Mouse (Mus musculus) testis, adult 2 months (tissue): ENCODE measurements around the gene Cdkal1. TPM values are rescaled to one million over a fixed set of nuclear protein-coding genes. Genes with fewer than 3 reads are reported as not detected.

ENCODE experiments used
- H3K27ac ChIP-seq: fragments of 200-500 bp; 2 replicates; pipeline ENCODE4 v1.5.1; 2012; ENCODE audit warnings: low read depth, low read length; ENCODE audit not compliant: control insufficient read depth, insufficient read depth
- H3K27me3 ChIP-seq: fragments of 200-500 bp; 2 replicates; pipeline ENCODE4 v1.6.1; 2012; ENCODE audit warnings: mild to moderate bottlenecking, low read length, moderate library complexity; ENCODE audit not compliant: control insufficient read depth, insufficient read depth
- H3K36me3 ChIP-seq: fragments of 200-500 bp; 2 replicates; pipeline ENCODE4 v1.6.1; 2012; ENCODE audit warnings: mild to moderate bottlenecking, low read length; ENCODE audit not compliant: control insufficient read depth, insufficient read depth
- H3K4me1 ChIP-seq: fragments of 200-500 bp; 2 replicates; pipeline ENCODE4 v1.6.1; 2012; ENCODE audit warnings: low read length; ENCODE audit not compliant: control insufficient read depth, insufficient read depth
- H3K4me3 ChIP-seq: fragments of 200-500 bp; 2 replicates; pipeline ENCODE4 v1.5.1; 2012; ENCODE audit warnings: low read depth, mild to moderate bottlenecking, low read length, moderate library complexity, mixed read lengths; ENCODE audit not compliant: control insufficient read depth
- CTCF ChIP-seq: fragments of 200-500 bp; IDR thresholded peaks from 2 replicates; pipeline ENCODE4 v1.5.1; 2012; ENCODE audit warnings: low read depth, mild to moderate bottlenecking, inconsistent platforms, low read length, moderate library complexity; ENCODE audit not compliant: control insufficient read depth, insufficient read depth, insufficient replicate concordance
- POLR2A ChIP-seq: fragments of 200-500 bp; IDR thresholded peaks from 2 replicates; pipeline ENCODE4 v1.6.1; 2012; ENCODE audit warnings: low read depth, mild to moderate bottlenecking, inconsistent platforms, low read length, moderate library complexity; ENCODE audit not compliant: control insufficient read depth
- polyA plus RNA-seq: library from polyadenylated mRNA; depleted of rRNA; stranded (reverse); fragments of >200 nt; gene quantifications from 2 replicates; pipeline ENCODE4 v1.2.3, GENCODE M21; 2012

The Cdkal1 gene
- polyA plus RNA-seq, 1 experiment: 14.3 TPM

DNA sequence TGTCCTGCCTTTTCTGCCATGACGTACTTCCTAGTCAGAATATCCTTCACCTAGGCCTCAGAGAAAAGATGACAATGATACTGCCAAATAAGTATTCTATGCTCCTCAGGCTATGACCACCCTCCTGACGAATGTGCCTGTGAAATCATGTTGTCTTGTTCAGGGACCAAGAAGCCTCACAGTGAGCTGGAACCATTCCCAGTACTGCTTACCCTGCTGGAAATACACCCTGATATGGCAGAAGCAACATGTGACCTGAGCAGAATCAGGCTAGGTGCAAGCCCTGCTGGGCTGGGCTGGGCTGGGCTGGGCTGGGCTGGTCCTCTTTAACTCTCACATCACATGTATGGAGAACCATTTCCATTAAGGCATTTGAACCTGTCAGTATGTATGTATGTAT is 477.9 kb downstream of the Cdkal1 start:
- no peak overlapping the region for H3K4me3 ChIP-seq
- no peaks in the 10 kb centered on the region for H3K36me3 ChIP-seq
- TF ChIP-seq POLR2A (no peak), CTCF (no peak)
- H3K27me3 ChIP-seq: no peaks in the 10 kb centered on the region
- no peaks in the 10 kb centered on the region for H3K4me1 ChIP-seq
- H3K27ac ChIP-seq: no peak overlapping the region

DNA sequence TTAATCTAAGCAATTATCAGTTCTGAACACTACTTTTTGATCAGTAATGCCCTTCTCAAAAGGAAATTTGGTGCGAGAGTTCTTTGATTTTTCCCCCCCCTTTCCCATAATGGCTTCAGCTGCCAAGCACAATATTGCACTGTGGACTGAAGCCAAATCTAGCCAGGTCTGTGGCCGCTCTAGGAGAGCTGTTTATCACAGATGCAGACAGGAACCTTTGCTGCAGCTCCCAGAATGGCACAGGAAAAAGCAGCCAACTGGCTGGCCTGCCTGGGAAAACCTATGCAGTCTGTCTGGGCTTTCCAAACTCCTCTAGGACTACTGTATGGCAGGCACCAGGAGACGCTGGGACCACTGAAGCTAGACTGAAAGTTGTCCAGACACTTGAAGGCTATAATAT is 483.6 kb downstream of the Cdkal1 start:
- no peaks in the 10 kb centered on the region for H3K36me3 ChIP-seq
- H3K27me3 ChIP-seq: no peaks in the 10 kb centered on the region
- H3K4me1 ChIP-seq: no peaks in the 10 kb centered on the region
- no peak overlapping the region for H3K4me3 ChIP-seq
- H3K27ac ChIP-seq: no peak overlapping the region
- TF ChIP-seq POLR2A (no peak), CTCF (no peak)

DNA sequence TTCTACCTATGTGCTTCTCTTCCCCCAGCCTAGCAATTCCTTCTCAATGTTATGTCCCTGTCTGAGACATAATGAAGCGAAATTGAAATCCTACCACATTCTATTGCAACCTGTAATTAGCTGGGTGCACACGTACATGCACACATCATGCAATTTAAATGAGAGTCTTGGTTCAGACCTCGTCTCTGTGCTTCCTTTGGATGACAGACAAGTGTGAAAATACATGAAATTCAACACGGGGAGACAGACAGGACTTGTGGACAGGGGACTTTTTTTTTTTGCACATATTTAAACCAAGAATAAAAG is 484.1 kb downstream of the Cdkal1 start:
- H3K4me3 ChIP-seq: no peak overlapping the region
- no peak overlapping the region for H3K27ac ChIP-seq
- no peaks in the 10 kb centered on the region for H3K4me1 ChIP-seq
- no peaks in the 10 kb centered on the region for H3K27me3 ChIP-seq
- no peaks in the 10 kb centered on the region for H3K36me3 ChIP-seq
- TF ChIP-seq CTCF (no peak), POLR2A (no peak)

DNA sequence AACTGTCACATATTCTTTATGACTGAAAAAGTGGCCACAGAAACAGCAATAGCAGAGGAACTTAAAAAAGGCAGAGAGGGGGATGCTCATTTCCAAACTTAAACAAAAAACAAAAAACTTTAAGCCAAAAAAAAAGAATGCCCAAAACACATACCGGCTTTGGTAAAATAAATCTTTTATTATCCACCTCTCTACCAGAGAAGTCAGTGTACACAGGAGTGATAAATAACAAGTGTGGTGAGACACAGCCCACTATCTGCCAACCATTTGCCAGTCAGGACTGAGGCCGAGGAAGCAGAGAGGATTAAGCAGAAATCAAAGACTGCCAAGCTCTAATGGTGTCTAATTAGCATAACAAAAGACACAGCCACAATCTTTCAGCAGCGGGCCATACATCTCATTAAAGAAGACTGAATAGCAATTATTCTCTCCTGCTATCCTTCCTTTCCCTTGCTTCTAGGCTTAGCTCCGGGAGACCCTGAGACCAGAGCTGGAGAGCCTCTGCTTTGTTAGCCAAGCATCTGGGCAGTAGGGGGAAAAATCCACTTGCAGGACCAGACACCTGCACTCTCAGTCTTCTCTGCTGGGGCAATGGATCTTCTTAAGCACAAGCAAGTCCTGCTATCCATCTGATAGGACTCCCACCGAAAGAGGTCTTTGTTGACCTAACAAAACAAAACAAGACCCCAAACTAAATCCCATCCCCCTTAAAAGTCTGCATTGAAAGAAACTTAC is 484.6 kb downstream of the Cdkal1 start:
- Histone ChIP-seq H3K4me3 (no peak overlapping the region), H3K4me1 (no peaks in the 10 kb centered on the region), H3K27ac (no peak overlapping the region), H3K36me3 (no peaks in the 10 kb centered on the region), H3K27me3 (no peaks in the 10 kb centered on the region)
- no peak for TF ChIP-seq CTCF
- no peak for TF ChIP-seq POLR2A

DNA sequence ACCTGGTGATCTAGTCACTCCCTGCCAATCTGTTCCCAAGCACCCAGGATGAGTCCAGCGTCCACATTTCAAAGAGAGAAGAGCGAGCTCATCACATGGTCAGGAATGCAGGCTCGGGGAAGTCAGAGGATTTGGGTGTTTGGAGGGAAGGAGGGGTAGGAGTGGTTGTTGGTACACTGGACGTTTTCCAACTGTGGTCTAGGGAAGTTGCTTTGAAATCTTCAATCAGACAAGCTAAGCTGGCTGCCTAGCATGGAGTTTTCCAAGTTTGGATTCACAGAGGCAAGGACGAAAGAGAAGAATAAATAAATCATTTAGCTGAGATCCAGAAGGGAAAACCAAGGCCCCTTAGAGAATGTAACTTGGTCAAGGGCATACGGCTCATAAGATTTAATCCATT is 486.7 kb downstream of the Cdkal1 start:
- Histone ChIP-seq H3K4me1 (no peaks in the 10 kb centered on the region), H3K36me3 (no peaks in the 10 kb centered on the region), H3K27me3 (no peaks in the 10 kb centered on the region), H3K27ac (no peak overlapping the region), H3K4me3 (no peak overlapping the region)
- TF ChIP-seq POLR2A (no peak), CTCF (no peak)

DNA sequence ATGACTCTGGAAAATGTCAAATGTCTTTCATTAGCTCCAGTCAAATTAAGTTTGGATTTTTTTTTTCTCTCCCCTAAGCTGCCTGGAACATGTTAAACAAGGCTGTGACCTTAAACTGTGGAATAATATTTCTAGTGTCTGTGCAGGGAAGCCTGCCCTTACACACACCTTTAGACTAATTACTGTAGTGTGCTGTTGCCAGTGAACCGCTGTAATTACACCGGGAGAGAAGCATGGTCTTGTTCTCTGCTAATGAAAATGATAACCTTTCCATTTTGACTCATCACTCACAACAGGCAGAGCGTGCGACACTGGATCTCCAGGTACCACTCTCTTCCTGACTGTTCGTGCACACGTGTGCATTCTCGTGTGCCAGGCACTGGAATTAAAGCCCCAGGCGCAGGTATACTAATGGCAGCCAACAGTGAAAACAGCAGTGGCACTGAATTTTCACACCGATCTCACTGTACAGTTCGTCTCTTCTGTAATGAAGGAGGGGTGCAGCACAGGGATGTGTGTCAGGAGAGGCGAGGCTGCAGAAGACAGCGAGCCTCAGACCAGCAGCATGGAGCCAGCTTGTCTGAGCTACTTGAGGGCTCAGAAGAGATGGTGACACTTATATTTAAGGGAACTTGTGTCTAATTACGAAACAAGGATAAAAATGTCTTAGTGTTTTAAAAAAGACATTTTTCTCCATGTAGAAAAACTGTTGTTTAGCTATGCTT is 490.4 kb downstream of the Cdkal1 start:
- H3K27me3 ChIP-seq: no peaks in the 10 kb centered on the region
- H3K36me3 ChIP-seq: no peaks in the 10 kb centered on the region
- TF ChIP-seq POLR2A: no peak
- no peak for TF ChIP-seq CTCF
- no peaks in the 10 kb centered on the region for H3K4me1 ChIP-seq
- H3K27ac ChIP-seq: no peak overlapping the region
- no peak overlapping the region for H3K4me3 ChIP-seq

DNA sequence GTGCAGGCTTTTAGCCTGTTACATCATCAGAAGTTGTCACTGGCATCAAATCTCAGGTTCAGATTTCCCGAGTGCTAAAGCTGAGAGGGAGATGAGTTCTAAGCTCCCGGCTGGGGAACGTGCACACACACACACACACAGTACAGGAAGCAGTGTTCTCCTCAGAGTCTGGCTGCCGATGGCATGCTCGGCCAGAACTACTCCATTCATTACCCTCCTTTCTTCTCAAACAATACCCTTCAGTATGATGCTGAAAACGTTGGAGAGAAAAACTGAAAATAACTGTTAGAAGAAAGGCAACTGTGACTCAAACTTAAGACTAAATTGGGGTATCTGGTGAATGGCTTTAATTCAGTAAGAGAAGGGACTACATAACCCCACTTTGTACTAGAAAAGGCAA is 491.5 kb downstream of the Cdkal1 start:
- H3K4me3 ChIP-seq: no peak overlapping the region
- H3K4me1 ChIP-seq: no peaks in the 10 kb centered on the region
- TF ChIP-seq CTCF (no peak), POLR2A (no peak)
- no peaks in the 10 kb centered on the region for H3K27me3 ChIP-seq
- H3K27ac ChIP-seq: no peak overlapping the region
- no peaks in the 10 kb centered on the region for H3K36me3 ChIP-seq
